Mouse (Mus musculus): ENCODE measurements around the gene Sft2d2.

DNA sequence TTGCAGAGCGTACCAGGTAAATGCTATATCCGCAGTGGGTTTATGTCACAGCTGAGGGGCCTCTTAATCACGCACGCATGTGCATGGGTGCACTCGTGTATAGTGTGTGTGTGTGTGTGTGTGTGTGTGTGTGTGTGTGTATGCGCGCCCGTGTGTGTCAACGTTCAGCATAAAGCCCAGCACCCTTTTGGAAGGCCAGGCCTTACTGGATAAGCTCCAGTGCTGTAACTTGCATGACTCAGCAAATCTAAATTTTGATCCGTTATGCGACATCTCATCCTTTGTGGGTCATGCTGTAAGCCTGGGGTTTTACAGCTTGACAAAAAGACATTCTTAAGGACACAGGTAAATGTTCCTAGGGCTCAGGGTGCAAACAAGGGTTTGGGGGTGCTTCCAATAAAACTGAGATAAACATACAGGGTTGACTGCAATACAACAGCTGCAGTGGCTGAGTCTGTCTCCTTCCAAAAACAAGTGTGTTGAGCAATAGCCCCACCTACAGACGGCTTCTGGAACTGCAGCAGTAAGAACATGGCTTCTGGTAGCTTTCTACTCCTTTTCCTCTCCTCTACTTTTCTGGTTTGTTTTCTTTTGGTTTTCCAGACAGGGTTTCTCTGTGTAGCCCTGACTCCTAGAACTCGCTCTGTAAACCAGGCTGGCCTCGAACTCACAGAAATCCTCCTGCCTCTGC is 61.9 kb downstream of the Sft2d2 start:
- TF ChIP-seq CTCF (IDR thresholded peaks at IDR 0.05; ENCODE audit: low read depth, low read length) = no peak
- TF ChIP-seq POLR2A (IDR thresholded peaks at IDR 0.05; ENCODE audit: borderline replicate concordance, low read depth, low read length) = no peak

Measured in bone marrow macrophage, adult 2 months (primary cell).